Mouse (Mus musculus) MEL (cell line): ENCODE measurements around the gene Ppef2.

ENCODE experiments used
- CTCF ChIP-seq, 3 experiments: IDR thresholded peaks in 2 of 3; conservative IDR thresholded peaks in 1 of 3; 2 replicates each; pipeline ENCODE4 v1.5.1; 2011 to 2012; ENCODE audit warnings: low read length in 3 of 3, low read depth in 2 of 3, mild to moderate bottlenecking in 2 of 3, improper control_type of control experiment in 1 of 3, inconsistent platforms in 1 of 3, mixed read lengths in 1 of 3, moderate library complexity in 1 of 3; ENCODE audit not compliant: control insufficient read depth in 1 of 3, insufficient read depth in 1 of 3, poor library complexity in 1 of 3, severe bottlenecking in 1 of 3
- MXI1 ChIP-seq: IDR thresholded peaks from 2 replicates; pipeline ENCODE4 v1.6.1; 2011; ENCODE audit warnings: mild to moderate bottlenecking, low read depth, low read length, improper control_type of control experiment
- RCOR1 ChIP-seq: IDR thresholded peaks from 2 replicates; pipeline ENCODE4 v1.6.1; 2012; ENCODE audit warnings: low read depth, mild to moderate bottlenecking, inconsistent platforms, low read length, improper control_type of control experiment

- TF ChIP-seq MXI1: no peak
- TF ChIP-seq CTCF (IDR thresholded peaks at IDR 0.05 in 2 of 3, conservative IDR thresholded peaks at IDR 0.05 in 1 of 3; ENCODE audit: control insufficient read depth in 1 of 3, insufficient read depth in 1 of 3, low read depth in 2 of 3, low read length in 3 of 3, poor library complexity in 1 of 3, severe bottlenecking in 1 of 3): peak in 1 of 3 experiments; percentile 26; a peak in 1 of 6 replicates
- no peak for TF ChIP-seq RCOR1
Observed at GRCm38 (mm10) chr5:92277437-92278394, 21.6 kb upstream of the Ppef2 start, which contains the start of gene Naaa.
